8 mouse cellular contexts compared by ENCODE assay signal in genomic region chr2:126708361-126708760, GRCm38 (mm10). TPM values are rescaled to one million over a fixed set of nuclear protein-coding genes. Genes with fewer than 3 reads are reported as not detected.
DNase-seq lines count a peak whose midpoint lies in the region; ATAC-seq and TF ChIP-seq lines count a peak whose summit lies in the region.

No protein-coding gene starts in this region.

- TF ChIP-seq CTCF in cortical plate, adult 2 months (IDR thresholded peaks at IDR 0.05; ENCODE audit: extremely low read depth, insufficient read depth, low read length), result no peak
- no peak for TF ChIP-seq CTCF in hindbrain, postnatal 0 days (IDR thresholded peaks at IDR 0.05; ENCODE audit: low read depth)
- no peak for TF ChIP-seq CTCF in midbrain, postnatal 0 days (IDR thresholded peaks at IDR 0.05)

- 0 out of 2 replicates have a peak, but pooled peaks cover 2% of the 10 kb centered on the region for H3K36me3 ChIP-seq in kidney, embryonic 16.5 days (ENCODE audit: insufficient read depth, low read length)
- no peaks in the 10 kb centered on the region for H3K36me3 ChIP-seq in hindbrain, postnatal 0 days (ENCODE audit: insufficient read depth, low read length)
- no peaks in the 10 kb centered on the region for H3K36me3 ChIP-seq in midbrain, postnatal 0 days (ENCODE audit: insufficient read depth, low read length)

- no peak overlapping the region for H3K27ac ChIP-seq in kidney, embryonic 16.5 days (ENCODE audit: low read length)
- no peak overlapping the region for H3K27ac ChIP-seq in cortical plate, adult 2 months (ENCODE audit: insufficient read depth, low read length)
- H3K27ac ChIP-seq in hindbrain, postnatal 0 days, result no peak overlapping the region
- H3K27ac ChIP-seq in midbrain, postnatal 0 days (ENCODE audit: low read depth, low read length), result no peak overlapping the region

- peaks cover 10% of the 10 kb centered on the region for H3K4me1 ChIP-seq in kidney, embryonic 16.5 days (ENCODE audit: insufficient read depth, low read length)
- peaks cover 1% of the 10 kb centered on the region; the same call in 1 of the 2 replicates for H3K4me1 ChIP-seq in cortical plate, adult 2 months (ENCODE audit: control insufficient read depth, insufficient read depth, low read length)
- H3K4me1 ChIP-seq in hindbrain, postnatal 0 days (ENCODE audit: insufficient read depth, low read length), result no peaks in the 10 kb centered on the region
- no peaks in the 10 kb centered on the region for H3K4me1 ChIP-seq in midbrain, postnatal 0 days (ENCODE audit: insufficient read depth, low read length)

- H3K9me3 ChIP-seq in kidney, embryonic 16.5 days (ENCODE audit: low read length), result no peaks in the 10 kb centered on the region
- H3K9me3 ChIP-seq in hindbrain, postnatal 0 days (ENCODE audit: low read length), result no peaks in the 10 kb centered on the region
- no peaks in the 10 kb centered on the region for H3K9me3 ChIP-seq in midbrain, postnatal 0 days (ENCODE audit: low read length)

- DNase-seq in kidney, postnatal 14 days, result no peak
- DNase-seq in hindbrain, postnatal 0 days (ENCODE audit: low spot score), result no peak
- no peak for DNase-seq in midbrain, postnatal 0 days (ENCODE audit: low spot score)
- no peak for DNase-seq in retina, embryonic 14.5 days (ENCODE audit: low spot score)
- no peak for DNase-seq in left cerebral cortex, adult 18-20 months (ENCODE audit: low spot score in 2 of 2)
- DNase-seq in testis, postnatal 10 days (ENCODE audit: low spot score), result no peak

- peak overlapping the region; percentile 86 for H3K4me2 ChIP-seq in kidney, embryonic 16.5 days (replicated peaks; ENCODE audit: low read depth, low read length)
- peak overlapping the region; percentile 68 for H3K4me2 ChIP-seq in hindbrain, postnatal 0 days (ENCODE audit: low read depth, low read length)
- H3K4me2 ChIP-seq in midbrain, postnatal 0 days (ENCODE audit: low read depth, low read length, poor library complexity, severe bottlenecking), result peak overlapping the region; percentile 57

- ATAC-seq in kidney, embryonic 16.5 days (ENCODE audit: low FRiP score, low TSS enrichment), result no peak
- no peak for ATAC-seq in hindbrain, postnatal 0 days
- no peak for ATAC-seq in midbrain, postnatal 0 days (ENCODE audit: low FRiP score)

- no peak for TF ChIP-seq POLR2A in cortical plate, adult 2 months (IDR thresholded peaks at IDR 0.05; ENCODE audit: extremely low read depth, insufficient read depth, low read length)

- H3K4me3 ChIP-seq in kidney, embryonic 16.5 days (ENCODE audit: low read length), result peak overlapping the region; percentile 60
- H3K4me3 ChIP-seq in cortical plate, adult 2 months (ENCODE audit: insufficient read depth, low read length), result peak overlapping the region; percentile 73; the same call in 1 of the 2 replicates
- peak overlapping the region; percentile 81 for H3K4me3 ChIP-seq in hindbrain, postnatal 0 days (ENCODE audit: low read length)
- no peak overlapping the region for H3K4me3 ChIP-seq in midbrain, postnatal 0 days (ENCODE audit: low read depth, low read length)

- H3K27me3 ChIP-seq in kidney, embryonic 16.5 days (ENCODE audit: insufficient read depth, low read length), result 0 out of 2 replicates have a peak, but pooled peaks cover 4% of the 10 kb centered on the region
- no peaks in the 10 kb centered on the region for H3K27me3 ChIP-seq in hindbrain, postnatal 0 days (ENCODE audit: insufficient read depth, low read length)
- H3K27me3 ChIP-seq in midbrain, postnatal 0 days (ENCODE audit: insufficient read depth, low read length), result no peaks in the 10 kb centered on the region

- H3K9ac ChIP-seq in kidney, embryonic 16.5 days (replicated peaks; ENCODE audit: low read length), result peak overlapping the region; percentile 74; the same call in 1 of the 2 replicates
- H3K9ac ChIP-seq in hindbrain, postnatal 0 days (replicated peaks; ENCODE audit: low read length), result no peak overlapping the region
- H3K9ac ChIP-seq in midbrain, postnatal 0 days (replicated peaks; ENCODE audit: low read length, poor library complexity, severe bottlenecking), result 0 out of 2 replicates have a peak overlapping the region, but pooled peaks have one; percentile 80

- 71% methylated on average over 4 of the region's 4 CpGs for WGBS in kidney, embryonic 16.5 days
- WGBS in hindbrain, postnatal 0 days, result 84% methylated on average over 4 of the region's 4 CpGs
- WGBS in midbrain, postnatal 0 days, result 81% methylated on average over 4 of the region's 4 CpGs

RNA-seq across cellular contexts. Expression of gene Usp8, which starts 1.2 kb away (rescaled TPM):
- 48.9 and 50.7 TPM in 2 replicates for polyA plus RNA-seq in kidney, embryonic 16.5 days (2015; fragmentation: Nextera tagmentation; extraction: Ambion mirVana)
- 39.0 and 39.2 TPM in 2 replicates for polyA plus RNA-seq in cortical plate, adult 2 months (2012; rRNA removed)
- total RNA-seq in hindbrain, postnatal 0 days (2014; rRNA removed), result 15.6 and 20.3 TPM in 2 replicates
- polyA plus RNA-seq in hindbrain, postnatal 0 days (2015; fragmentation: Nextera tagmentation; extraction: Ambion mirVana), result 20.9 and 22.3 TPM in 2 replicates
- 18.6 and 20.1 TPM in 2 replicates for total RNA-seq in midbrain, postnatal 0 days (2014; rRNA removed)
- 17.8 and 18.7 TPM in 2 replicates for polyA plus RNA-seq in midbrain, postnatal 0 days (2015; fragmentation: Nextera tagmentation; extraction: Ambion mirVana)
- 10 to 100 TPM; 49.0 to 52.1 TPM for total RNA-seq in left cerebral cortex, adult 18-20 months (2021)

RNA-seq across cellular contexts. Expression of gene Gabpb1, which starts 32.2 kb away (rescaled TPM):
- polyA plus RNA-seq in kidney, embryonic 16.5 days (2015; fragmentation: Nextera tagmentation; extraction: Ambion mirVana), result 58.4 and 59.3 TPM in 2 replicates
- polyA plus RNA-seq in cortical plate, adult 2 months (2012; rRNA removed), result 19.6 and 20.9 TPM in 2 replicates
- total RNA-seq in hindbrain, postnatal 0 days (2014; rRNA removed), result 15.2 and 16.9 TPM in 2 replicates
- 25.2 and 27.0 TPM in 2 replicates for polyA plus RNA-seq in hindbrain, postnatal 0 days (2015; fragmentation: Nextera tagmentation; extraction: Ambion mirVana)
- 11.5 and 25.1 TPM in 2 replicates for total RNA-seq in midbrain, postnatal 0 days (2014; rRNA removed)
- polyA plus RNA-seq in midbrain, postnatal 0 days (2015; fragmentation: Nextera tagmentation; extraction: Ambion mirVana), result 26.0 and 26.5 TPM in 2 replicates
- 10 to 100 TPM; 19.3 to 20.0 TPM for total RNA-seq in left cerebral cortex, adult 18-20 months (2021)
